Mouse (Mus musculus): ENCODE data around the gene Napepld. TPM values are rescaled to one million over a fixed set of nuclear protein-coding genes. Genes with fewer than 3 reads are reported as not detected.
A peak's percentile ranks its signal among the peaks of the same experiment; 100 is the strongest.

Gene Napepld
- 1 to 10 TPM; 4.0 to 4.3 TPM for total RNA-seq (2021)
- long read RNA-seq, experiment 1, partial matches to known transcripts: 0 of 7 reads
- long read RNA-seq, experiment 1, other reads (novel, unspliced or antisense): 3 of 7 reads
- long read RNA-seq, experiment 2, partial matches to known transcripts: 1 of 8 reads
- long read RNA-seq, experiment 2, other reads (novel, unspliced or antisense): 2 of 8 reads

DNA sequence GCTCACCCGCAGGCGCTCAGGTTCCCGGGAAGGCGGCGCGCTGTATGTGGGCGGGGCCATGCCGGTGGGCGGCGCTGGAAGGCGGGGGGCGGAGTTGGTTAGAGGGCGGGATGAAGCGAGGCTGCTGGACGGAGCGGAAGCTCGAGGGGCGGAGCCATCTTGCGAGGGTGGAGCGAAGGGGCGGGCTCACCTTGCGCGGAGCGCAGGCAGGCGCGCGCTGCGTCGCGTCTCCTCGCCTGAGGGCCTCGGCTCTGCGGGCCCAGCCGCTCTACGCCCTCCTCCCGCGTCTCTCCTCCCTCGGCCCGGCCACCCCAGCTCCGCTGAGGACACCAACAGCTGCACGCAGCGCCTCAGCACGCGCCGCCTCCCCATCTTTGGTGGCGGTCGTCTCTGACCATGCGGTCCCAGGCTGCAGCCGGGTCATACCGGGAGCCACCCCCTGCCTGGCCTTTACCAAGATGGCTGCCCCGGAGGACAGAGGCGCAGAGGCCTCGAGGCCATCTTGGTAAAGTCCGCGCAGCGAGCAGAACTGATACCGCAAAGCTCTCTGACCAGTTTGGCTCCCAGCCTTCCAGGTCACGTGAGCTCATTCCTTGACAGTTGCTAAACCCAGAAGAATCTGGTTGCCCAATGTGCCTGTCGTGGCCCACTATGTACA is at the start of gene Napepld:
Napepld (minus strand) TSS at position 46 of the 658 bp plus-strand sequence.
- peak; percentile 99 to 100 for DNase-seq
- intact Hi-C loops (cut with DNase I): loop anchor here (2.0 kb wide), 1 partner anchor 33 kb away; no protein-coding TSS in a partner anchor

DNA sequence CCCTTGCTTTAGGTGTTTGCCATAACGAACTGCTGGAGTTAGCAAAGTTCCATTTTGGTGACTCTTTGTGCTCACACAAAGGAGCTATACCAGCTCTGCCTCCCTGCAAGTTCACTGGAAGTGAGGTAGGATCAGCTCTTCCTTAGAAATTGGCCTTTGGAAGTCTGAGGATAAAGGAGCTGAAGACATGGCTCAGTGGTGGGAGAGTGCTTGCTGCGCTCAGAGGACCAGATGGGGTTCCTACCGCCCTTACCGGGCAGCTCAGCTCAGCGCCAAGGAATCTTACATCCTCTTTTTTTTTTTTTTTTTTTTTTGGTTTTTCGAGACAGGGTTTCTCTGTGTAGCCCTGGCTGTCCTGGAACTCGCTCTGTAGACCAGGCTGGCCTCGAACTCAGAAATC is 44.8 kb upstream of the Napepld start:
- no peak for DNase-seq
- intact Hi-C loops (cut with DNase I): no loop called here

DNA sequence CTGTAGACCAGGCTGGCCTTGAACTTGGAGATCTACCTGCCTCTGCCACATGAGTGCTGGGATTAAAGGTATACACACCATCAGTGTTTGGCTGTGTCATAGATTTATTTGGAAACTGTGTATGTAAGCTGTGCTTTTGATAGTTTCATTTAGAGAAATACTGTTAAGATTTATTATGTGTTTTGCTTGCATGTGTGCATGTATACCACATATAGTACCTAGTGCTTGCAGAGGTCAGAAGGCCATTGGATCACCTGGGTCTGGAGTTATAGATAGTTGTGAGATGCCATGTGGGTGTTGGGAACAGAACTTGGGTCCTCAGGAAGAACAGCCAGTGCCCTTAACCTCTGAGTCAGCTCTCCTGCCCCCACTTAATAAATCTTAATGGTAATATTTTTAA is 43.5 kb upstream of the Napepld start:
- intact Hi-C loops (cut with DNase I): no loop called here
- DNase-seq: no peak

DNA sequence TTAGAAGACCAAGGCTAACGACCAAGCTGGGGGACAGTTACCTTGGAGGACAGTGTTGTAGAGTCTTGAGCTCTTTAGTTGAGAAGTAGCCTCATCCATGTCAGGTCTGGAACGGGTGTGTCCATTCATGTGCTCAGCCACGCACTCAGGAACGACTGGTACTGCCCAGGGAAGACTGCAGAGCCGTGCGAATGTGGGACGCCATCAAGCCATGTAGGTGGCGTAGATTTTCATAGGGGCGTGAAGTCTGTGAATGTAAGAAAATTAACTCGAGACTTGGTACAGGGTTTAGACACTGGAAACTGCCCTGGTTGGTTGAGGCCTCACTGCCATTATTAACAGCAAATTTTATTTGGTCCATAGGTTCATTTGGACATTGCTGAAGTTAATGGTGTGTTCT is 42.4 kb upstream of the Napepld start:
- intact Hi-C loops (cut with DNase I): no loop called here
- DNase-seq: no peak

DNA sequence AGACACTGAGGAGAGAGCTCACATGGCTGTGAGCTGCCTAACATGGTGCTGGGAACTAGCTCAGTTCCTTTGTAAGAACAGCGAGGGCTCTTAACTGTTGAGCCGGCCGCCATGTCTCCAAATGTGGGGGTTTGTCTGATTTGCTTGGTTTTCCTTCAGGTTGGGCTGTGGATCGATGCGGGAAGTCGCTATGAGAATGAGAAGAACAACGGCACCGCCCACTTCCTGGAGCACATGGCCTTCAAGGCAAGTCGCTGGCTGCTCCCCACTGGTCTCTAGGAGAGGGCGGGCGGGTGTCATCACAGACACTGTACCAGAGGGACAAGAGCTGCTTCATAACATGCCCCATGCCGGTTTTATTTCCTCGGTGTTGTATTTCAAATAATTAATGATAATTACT is 38.7 kb upstream of the Napepld start:
- intact Hi-C loops (cut with DNase I): loop anchor here (10.0 kb wide), 1 partner anchor 475 kb away; no protein-coding TSS in a partner anchor
- no peak for DNase-seq

DNA sequence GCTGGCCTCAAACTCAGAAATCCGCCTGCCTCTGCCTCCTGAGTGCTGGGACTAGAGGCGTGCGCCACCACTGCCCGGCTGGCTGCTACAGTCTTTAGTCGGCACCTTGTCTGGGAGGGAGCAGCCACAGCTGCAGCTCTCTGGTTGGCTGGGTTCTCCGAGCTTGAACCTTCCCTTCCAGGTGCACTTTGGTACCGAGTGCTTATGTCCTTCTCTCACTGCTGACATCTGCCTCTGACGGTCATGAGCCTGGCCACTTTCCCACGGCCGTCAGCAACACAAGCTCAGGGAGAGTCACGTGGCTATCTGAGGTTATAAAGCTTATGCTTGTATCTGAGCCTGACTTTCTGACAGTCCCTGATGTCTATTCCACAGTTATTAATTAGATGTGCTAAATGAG is 37.9 kb upstream of the Napepld start:
- intact Hi-C loops (cut with DNase I): loop anchor here (10.0 kb wide), 1 partner anchor 474 kb away; no protein-coding TSS in a partner anchor

DNA sequence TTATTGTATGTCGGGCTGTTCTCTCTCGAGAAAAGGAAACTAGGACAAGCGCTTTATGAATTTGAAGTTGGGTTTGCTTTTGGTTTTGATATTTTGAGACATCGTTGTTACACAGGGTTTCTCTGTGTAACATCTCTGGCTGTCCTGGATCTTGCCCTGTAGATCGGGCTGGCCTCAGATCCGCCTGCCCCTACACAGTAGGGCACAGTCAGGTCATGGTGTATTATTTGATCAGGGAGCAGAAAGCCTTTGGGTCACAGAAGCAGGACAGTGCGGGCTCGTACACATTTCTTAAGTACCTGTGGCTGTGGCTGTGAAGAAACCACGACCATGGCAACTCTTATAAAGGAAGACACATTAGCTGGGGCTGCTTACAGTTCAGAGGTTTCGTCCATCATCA is 36.4 kb upstream of the Napepld start:
- intact Hi-C loops (cut with DNase I): loop anchor here (10.0 kb wide), 1 partner anchor 473 kb away; no protein-coding TSS in a partner anchor

More for the DNA sequence above, 37.9 kb upstream of the Napepld start:
- no peak for DNase-seq

DNA sequence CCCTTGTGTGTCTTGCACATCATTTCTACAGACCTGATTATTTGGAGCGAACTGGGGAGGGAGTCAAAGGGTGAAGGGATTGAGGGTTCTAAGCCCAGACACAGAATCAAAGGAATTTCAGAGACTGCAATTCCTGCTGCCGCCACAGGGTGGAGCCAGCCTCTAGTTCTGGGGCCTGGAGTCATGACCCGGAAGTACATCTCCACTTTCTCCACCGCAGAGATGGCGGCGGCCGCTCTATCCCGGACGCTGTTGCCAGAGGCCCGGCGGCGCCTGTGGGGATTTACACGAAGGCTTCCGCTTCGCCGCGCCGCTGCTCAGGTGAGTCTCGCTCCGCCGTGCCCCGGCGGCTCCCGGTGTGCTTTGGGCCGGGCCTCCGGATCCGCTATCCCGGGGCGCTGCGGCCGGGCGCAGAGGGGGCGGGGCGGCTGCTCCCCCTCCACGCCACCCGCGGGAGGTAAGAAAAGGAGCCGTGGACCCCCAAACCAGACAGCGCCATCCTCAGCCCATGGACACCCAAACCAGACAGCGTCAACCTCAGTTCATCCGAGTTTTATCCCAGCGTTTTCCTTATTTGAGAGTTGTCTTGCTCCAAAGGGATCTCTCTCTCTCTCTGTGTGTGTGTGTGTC is 35.9 kb upstream of the Napepld start, which contains the start of gene Pmpcb:
Pmpcb (plus strand) TSS at position 186 of the 630 bp plus-strand sequence.
- intact Hi-C loops (cut with DNase I): loop anchor here (1.0 to 10.0 kb wide), 2 partner anchors 79 to 472 kb away; no protein-coding TSS in a partner anchor
- DNase-seq: peak; percentile 83 to 90

More for the DNA sequence above, 36.4 kb upstream of the Napepld start:
- DNase-seq: no peak

DNA sequence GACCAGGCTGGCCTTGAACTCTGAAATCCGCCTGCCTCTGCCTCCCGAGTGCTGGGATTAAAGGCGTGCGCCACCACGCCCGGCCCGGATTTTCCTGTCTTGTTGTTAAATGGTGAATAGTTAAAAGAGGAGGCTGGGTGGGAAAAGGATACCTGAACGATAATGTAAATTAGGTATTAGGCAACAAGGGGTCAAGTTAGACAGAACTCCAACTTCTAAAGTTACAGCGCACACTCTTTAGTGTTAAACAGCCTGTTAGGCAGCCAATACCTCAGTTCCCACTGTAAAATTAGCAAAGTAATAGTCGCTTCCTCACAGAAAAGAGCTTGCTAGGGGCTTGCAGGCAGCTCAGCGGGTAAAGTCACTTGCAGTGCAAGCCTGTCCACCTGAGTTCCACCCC is 34.9 kb upstream of the Napepld start:
- intact Hi-C loops (cut with DNase I): loop anchor here (1.0 to 10.0 kb wide), 2 partner anchors 78 to 471 kb away; no protein-coding TSS in a partner anchor
- DNase-seq: no peak

DNA sequence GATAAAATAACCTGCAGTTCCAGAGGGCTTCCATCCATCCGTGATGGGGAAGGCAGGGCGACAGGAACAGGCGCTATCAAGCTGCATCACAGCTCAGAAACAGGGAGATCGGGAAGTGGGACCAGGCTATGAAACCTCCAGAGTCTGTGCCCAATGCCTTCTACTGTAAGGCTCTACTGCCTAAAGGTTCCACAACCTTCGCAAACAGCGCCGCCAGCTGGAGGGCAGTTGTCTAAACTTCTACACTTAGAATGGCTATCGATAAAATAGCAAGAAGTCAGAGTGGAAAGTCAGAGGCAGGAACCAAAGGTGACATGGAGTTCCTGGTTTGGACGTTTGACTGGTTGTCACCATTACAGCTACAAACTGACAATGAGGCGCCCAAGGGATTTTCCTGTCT is 34.4 kb upstream of the Napepld start:
- peak; percentile 76 to 85 for DNase-seq
- intact Hi-C loops (cut with DNase I): loop anchor here (2.0 to 10.0 kb wide), 2 partner anchors 35 to 471 kb away; partner anchors contain the start of gene Napepld

DNA sequence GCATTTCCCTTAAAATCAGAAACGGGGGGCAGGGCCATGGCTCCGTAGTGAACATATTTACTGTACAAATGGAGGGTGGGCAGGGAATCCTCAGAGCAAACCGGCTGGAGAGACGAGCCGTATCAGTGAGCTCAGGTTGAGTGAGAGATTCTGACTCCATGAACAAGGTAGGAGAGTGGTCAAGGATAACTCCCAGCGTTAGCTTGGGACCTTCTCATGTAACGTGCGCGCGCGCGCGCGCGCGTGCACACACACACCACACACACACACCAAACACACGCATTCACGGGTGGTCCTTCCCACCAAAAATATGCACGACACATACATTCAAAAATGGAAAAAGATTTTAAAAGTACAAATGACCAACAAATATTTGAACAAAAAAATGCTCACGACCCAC is 33.9 kb upstream of the Napepld start:
- no peak for DNase-seq
- intact Hi-C loops (cut with DNase I): loop anchor here (2.0 to 10.0 kb wide), 2 partner anchors 34 to 470 kb away; partner anchors contain the start of gene Napepld

DNA sequence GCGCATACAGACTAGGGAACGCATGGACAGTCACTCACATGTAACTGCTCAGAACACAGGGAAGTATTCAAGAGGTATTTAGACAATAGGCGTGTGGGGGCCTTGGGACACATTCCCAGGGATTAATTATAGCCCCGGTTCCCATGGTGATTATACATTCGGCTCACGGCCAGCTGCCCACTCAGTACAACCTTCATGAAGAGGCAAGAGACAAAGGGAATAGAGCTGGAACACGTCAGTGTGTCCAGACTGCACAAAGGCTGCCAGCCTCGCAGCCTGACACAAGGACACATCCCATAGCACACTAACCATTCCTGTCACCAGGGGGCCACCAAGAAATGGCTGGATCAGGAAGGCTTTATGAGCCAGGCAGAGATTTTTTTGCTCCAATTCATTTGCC is 31.7 kb upstream of the Napepld start:
- peak; percentile 57 to 76 for DNase-seq
- intact Hi-C loops (cut with DNase I): loop anchor here (10.0 kb wide), 1 partner anchor 468 kb away; no protein-coding TSS in a partner anchor

DNA sequence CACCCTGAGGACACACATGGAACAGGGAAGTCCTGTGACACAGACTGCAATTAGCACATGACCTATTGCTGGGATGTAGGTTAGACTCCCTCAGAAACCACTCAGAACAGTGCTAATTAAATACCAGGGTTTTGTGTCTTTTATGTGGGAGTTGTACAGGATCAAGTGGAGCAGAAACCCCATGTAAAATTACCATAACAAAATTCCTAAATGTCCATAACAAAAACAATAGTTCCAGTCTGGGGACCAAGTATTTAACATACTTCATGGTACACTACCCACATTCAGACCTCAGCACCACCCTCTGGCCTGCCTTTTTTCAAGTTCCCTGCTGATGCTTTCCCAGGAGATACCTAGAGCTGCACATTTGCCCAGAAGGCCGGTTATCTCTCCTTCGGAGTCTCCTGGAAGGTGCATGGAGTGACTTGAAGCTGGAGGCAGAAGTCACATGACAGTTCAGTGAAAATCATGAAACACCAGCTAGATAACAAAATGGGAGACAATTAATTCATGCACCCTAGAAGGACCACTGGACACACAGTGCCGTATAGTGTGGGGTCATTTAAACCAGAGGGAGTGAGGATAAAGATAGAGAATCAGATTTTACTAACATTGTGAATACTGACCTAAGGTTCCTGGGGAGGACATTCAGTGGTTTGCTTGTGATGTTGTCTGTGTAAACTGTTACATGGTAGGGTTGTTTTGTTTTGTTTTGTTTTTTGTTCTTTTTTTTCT is 31.1 kb upstream of the Napepld start:
- DNase-seq: no peak
- intact Hi-C loops (cut with DNase I): loop anchor here (10.0 kb wide), 1 partner anchor 468 kb away; no protein-coding TSS in a partner anchor

DNA sequence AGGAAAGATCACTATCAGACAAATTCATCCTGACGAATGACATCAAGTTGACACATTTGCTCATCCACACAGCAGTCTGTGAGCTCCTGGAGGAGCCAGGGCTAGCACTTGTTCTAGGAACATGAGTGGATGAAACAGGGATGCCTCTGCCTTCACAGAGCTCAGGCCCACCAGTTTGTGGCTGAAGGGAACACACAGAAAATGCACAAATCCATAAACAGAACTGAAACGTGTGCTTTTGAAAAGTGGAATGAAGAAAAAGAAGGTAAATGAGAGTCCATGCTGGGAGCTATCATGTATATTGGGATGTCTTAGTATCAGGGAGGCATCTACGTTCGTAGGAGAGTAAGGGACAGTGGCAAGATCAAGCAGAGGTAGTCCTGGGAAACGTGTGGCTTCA is 27.9 kb upstream of the Napepld start:
- DNase-seq: no peak
- intact Hi-C loops (cut with DNase I): no loop called here

DNA sequence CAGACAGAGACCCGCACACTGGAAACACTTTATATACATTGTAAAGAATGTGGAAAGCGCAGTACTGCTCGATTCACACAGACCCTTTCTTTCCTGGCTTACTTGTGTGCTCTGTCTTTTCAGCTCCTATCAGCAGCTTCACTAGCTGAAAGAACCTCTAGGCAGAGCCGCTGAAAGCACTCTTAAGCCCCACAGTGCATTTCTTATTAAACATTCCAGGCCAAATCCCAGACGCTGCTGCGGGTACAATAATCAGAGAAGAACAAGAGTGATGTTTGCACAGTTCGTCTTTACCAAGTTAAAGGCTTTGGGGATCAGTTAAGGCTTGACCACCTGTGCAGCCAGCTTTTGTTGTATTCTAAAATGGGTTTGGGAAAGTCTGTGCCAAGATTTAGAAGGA is 23.7 kb upstream of the Napepld start:
- no peak for DNase-seq
- intact Hi-C loops (cut with DNase I): no loop called here

DNA sequence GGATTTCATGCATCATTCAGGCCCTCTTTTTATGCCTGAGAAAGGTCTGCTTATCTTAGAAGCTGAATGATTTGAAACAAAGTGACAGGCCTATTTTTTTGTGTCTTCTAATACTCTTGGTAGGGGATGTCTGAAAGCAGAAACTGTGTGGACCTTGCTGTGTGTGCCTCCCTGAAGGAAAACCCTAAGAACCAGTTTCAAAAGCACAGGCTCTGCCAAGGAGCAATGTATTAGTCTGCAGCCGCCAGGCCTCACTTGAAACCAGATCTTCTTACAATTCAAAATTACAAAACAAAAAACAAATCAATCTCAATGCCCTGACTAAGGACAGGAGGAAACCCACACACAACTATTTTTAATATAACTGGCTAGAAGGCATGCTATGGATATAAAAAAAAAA is 23.2 kb upstream of the Napepld start:
- no peak for DNase-seq
- intact Hi-C loops (cut with DNase I): no loop called here

DNA sequence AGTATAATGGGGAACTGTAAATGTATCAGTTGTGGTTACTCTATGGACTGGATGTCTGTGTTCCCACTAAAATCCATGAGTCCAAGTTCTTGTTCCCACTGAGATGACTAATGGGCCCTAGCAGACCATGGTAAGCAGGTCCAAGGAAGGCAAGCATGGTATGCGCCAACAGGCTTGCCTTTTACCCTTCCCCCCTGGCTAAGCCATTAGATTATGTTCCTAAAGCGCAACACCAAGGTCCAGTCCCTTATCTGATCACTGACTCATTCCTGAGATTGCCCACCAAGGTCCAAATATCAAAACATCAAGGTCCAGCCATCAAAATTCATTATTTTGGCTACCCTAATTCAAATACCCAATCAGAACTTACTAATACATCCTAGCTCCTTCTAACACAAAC is 18.0 kb upstream of the Napepld start:
- intact Hi-C loops (cut with DNase I): no loop called here
- DNase-seq: no peak

DNA sequence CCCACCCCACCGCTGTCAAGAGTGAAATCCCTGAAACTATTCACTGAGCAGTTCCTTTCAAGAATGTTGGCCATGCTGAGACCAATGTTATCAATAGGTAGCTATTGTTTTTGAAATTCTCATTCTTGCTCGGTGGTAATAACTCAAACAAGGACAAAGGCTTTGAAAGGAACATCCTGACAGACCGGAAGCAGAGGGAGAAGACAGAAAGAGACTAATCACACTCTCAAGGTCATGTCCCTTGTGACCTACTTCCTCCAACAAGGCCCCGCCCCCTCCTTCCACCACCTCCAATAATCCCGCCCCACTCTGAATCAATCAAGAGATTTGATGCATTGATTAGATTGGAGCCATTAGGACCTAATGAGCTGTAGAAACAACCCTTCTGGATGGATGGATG is 17.4 kb upstream of the Napepld start:
- intact Hi-C loops (cut with DNase I): no loop called here
- no peak for DNase-seq

DNA sequence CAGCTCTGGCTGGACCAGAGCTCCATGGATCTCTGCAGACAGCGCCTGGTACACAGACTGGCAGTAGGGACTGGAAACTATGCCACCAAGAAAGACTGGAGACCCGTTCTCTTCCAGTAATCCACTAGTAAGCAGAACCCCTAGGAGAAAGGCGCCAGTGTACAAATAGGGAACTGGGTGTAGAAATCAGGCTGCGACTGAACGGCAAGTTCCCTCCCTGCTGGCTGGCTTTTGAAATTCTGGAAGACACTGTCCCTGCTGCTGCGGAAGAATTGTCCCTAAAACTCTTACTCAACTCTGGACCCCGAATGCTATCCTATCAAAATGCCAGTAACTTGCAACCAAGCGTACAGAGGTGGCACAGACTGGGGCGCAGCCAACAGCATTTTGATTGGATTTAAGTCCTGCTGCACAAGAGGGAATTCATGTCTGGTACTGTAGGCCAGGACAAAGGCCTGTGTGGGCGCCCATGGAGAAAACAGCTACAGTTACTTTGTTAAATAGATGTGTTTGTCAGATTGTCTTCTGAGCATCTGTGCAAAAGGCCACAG is 16.0 kb upstream of the Napepld start:
- no peak for DNase-seq
- intact Hi-C loops (cut with DNase I): no loop called here

DNA sequence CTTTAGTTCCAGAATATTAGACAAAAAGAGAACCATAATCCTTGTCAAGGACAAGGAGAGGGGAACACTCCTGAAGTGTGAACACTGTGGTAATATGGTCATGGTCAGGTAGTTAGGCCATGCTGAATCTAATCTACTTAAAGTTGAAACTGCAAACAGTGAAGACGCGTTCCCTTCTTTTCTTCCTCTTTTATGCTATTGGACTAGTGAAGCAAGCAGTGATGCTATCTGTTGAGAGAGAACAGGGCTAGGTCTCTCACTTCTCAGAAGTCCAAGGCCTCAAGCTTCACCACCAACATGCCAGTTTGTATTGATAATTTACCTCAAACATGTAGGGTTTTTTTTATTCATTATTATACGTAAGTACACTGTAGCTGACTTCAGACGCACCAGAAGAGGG is 13.3 kb upstream of the Napepld start:
- intact Hi-C loops (cut with DNase I): no loop called here
- no peak for DNase-seq

Measured in heart, postnatal 14 days (tissue).